In the genomic region with DNA sequence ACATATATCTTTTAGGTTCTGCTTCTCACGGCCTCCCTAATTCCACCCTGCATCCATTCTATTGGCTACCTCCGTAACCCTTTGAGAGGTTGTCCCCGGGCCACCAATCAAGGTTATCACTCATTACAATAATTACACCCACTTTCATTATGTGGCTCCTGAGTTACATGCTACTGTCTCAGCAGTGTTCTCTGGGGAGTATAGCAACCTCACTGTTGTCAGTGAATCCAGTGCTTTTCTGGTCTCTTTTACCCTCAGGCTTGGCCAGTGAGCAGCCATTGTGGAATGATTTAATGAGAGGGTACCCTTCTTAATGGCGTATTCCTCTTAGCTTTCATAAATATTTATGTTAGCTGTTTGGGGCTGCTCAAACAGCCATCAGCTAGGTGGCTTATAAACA, we compare ENCODE assay signal across 21 mouse cellular contexts.
"Had no signal": no experiment of that assay in that cellular context is flagged by ENCODE, and none has a peak within 500 bp of the region (broad histone marks: within the 10 kb centered on the region; RNA-seq: fewer than 3 reads in every experiment).

No protein-coding gene starts in this region.

- H3K9me3 ChIP-seq: liver, embryonic 13.5 days; liver, embryonic 15.5 days; lung, embryonic 15.5 days; neural tube, embryonic 13.5 days had no signal

- H3K36me3 ChIP-seq: liver, embryonic 13.5 days; liver, embryonic 15.5 days; lung, embryonic 15.5 days; neural tube, embryonic 13.5 days had no signal

- H3K4me2 ChIP-seq: liver, embryonic 11.5 days; liver, embryonic 13.5 days; liver, embryonic 15.5 days; lung, embryonic 15.5 days; midbrain, embryonic 11.5 days; neural tube, embryonic 13.5 days had no signal

- H3K27ac ChIP-seq: liver, embryonic 13.5 days; liver, embryonic 15.5 days; lung, embryonic 15.5 days; macrophage; neural tube, embryonic 13.5 days had no signal

- H3K4me3 ChIP-seq: liver, embryonic 13.5 days; liver, embryonic 15.5 days; lung, embryonic 15.5 days; megakaryocyte, embryonic 14.5 days; neural tube, embryonic 13.5 days had no signal

- H3K9ac ChIP-seq: liver, embryonic 13.5 days; liver, embryonic 15.5 days; liver, postnatal 0 days; lung, embryonic 15.5 days; neural tube, embryonic 13.5 days had no signal

- H3K27me3 ChIP-seq: liver, embryonic 13.5 days; liver, embryonic 15.5 days; lung, embryonic 15.5 days; megakaryocyte, embryonic 14.5 days; neural tube, embryonic 13.5 days had no signal

- H3K4me1 ChIP-seq: liver, embryonic 13.5 days; liver, embryonic 15.5 days; lung, embryonic 15.5 days; megakaryocyte, embryonic 14.5 days had no signal

- ATAC-seq: liver, postnatal 0 days; lung, postnatal 0 days had no signal

- DNase-seq: liver, embryonic 13.5 days; liver, postnatal 0 days; lung, adult 2 months; lung, postnatal 14 days; lung, postnatal 36 days; retina, postnatal 1 day; right cerebral cortex, adult 18-20 months; right cerebral cortex, postnatal 25 days; right cerebral cortex, postnatal 4 days; spleen, adult 18-20 months; thymus, adult 18-20 months; thymus, postnatal 14 days; thymus, postnatal 36 days had no signal
